Mouse (Mus musculus) midbrain, embryonic 10.5 days (tissue): ENCODE measurements around the gene Bst1. TPM values are rescaled to one million over a fixed set of nuclear protein-coding genes. Genes with fewer than 3 reads are reported as not detected.

ENCODE experiments used
- DNase-seq: peaks from one replicate; pipeline ENCODE4 v3.0.0-alpha.2; 2017; ENCODE audit warnings: low spot score
- H3K27ac ChIP-seq: fragments of 300-500 bp; sonication (generic); replicated peaks from 2 replicates; pipeline ENCODE4 v1.5.1; 2016; ENCODE audit warnings: mild to moderate bottlenecking
- H3K27me3 ChIP-seq: fragments of 300-500 bp; sonication (generic); 2 replicates; pipeline ENCODE4 v1.6.1; 2016; ENCODE audit warnings: low read depth, mild to moderate bottlenecking; ENCODE audit not compliant: poor library complexity, severe bottlenecking
- H3K36me3 ChIP-seq: fragments of 300-500 bp; sonication (generic); 2 replicates; pipeline ENCODE4 v1.6.1; 2016; ENCODE audit warnings: mild to moderate bottlenecking, moderate library complexity
- H3K4me1 ChIP-seq: fragments of 300-500 bp; sonication (generic); 2 replicates; pipeline ENCODE4 v1.6.1; 2016
- H3K4me3 ChIP-seq: fragments of 300-500 bp; sonication (generic); 2 replicates; pipeline ENCODE4 v1.5.1; 2016; ENCODE audit warnings: mild to moderate bottlenecking, moderate library complexity
- H3K9me3 ChIP-seq: fragments of 300-500 bp; sonication (generic); replicated peaks from 2 replicates; pipeline ENCODE4 v1.6.1; 2016; ENCODE audit warnings: mild to moderate bottlenecking
- WGBS: fragments of 180-500 bp; shearing (Covaris S2); methylation state at CpG from one replicate; pipeline ENCODE4 v1.1.7; 2016; 5-methylcytosine and 5-hydroxymethylcytosine counted together
- polyA plus RNA-seq: library from polyadenylated mRNA; unstranded; fragments of >200 nt; fragmentation: Nextera tagmentation; extraction: Ambion mirVana; gene quantifications from 2 replicates; pipeline ENCODE4 v1.2.1, GENCODE M21; 2016

The Bst1 gene
- polyA plus RNA-seq, 1 experiment from 2014 or later: not detected

- WGBS: 84% methylated on average over 5 of the region's 5 CpGs
- no peak for DNase-seq
Measured at GRCm38 (mm10) chr5:43799530-43799929, 19.2 kb upstream of the Bst1 start.

GRCm38 (mm10) chr5:43800700-43801099 is 18.0 kb upstream of the Bst1 start:
- 55% methylated on average over 1 of the region's 1 CpGs for WGBS
- H3K4me3 ChIP-seq: no peak overlapping the region
- H3K4me1 ChIP-seq: peaks cover 5% of the 10 kb centered on the region; the same call in 1 of the 2 replicates
- H3K27ac ChIP-seq: no peak overlapping the region
- no peaks in the 10 kb centered on the region for H3K36me3 ChIP-seq
- no peaks in the 10 kb centered on the region for H3K9me3 ChIP-seq
- no peaks in the 10 kb centered on the region for H3K27me3 ChIP-seq
- no peak for DNase-seq

More at GRCm38 (mm10) chr5:43799530-43799929, 19.2 kb upstream of the Bst1 start:
- no peak overlapping the region for H3K27ac ChIP-seq
- H3K4me3 ChIP-seq: no peak overlapping the region
- no peaks in the 10 kb centered on the region for H3K27me3 ChIP-seq
- no peaks in the 10 kb centered on the region for H3K36me3 ChIP-seq
- peaks cover 5% of the 10 kb centered on the region; the same call in 1 of the 2 replicates for H3K4me1 ChIP-seq
- no peaks in the 10 kb centered on the region for H3K9me3 ChIP-seq

GRCm38 (mm10) chr5:43801253-43801652 is 17.4 kb upstream of the Bst1 start:
- no peak for DNase-seq
- Histone ChIP-seq H3K4me3 (no peak overlapping the region), H3K4me1 (peaks cover 5% of the 10 kb centered on the region; the same call in 1 of the 2 replicates), H3K27me3 (0 out of 2 replicates have a peak, but pooled peaks cover under 1% of the 10 kb centered on the region), H3K36me3 (no peaks in the 10 kb centered on the region), H3K9me3 (no peaks in the 10 kb centered on the region), H3K27ac (no peak overlapping the region)

- Histone ChIP-seq H3K9me3 (no peaks in the 10 kb centered on the region), H3K27me3 (peaks cover 6% of the 10 kb centered on the region), H3K36me3 (no peaks in the 10 kb centered on the region), H3K4me3 (no peak overlapping the region), H3K27ac (no peak overlapping the region), H3K4me1 (peaks cover 5% of the 10 kb centered on the region; the same call in 1 of the 2 replicates)
- DNase-seq: no peak
- WGBS: 88% methylated on average over 4 of the region's 4 CpGs
Measured at GRCm38 (mm10) chr5:43801798-43802197, 16.9 kb upstream of the Bst1 start.

GRCm38 (mm10) chr5:43805401-43805800 is 13.3 kb upstream of the Bst1 start:
- Histone ChIP-seq H3K27ac (no peak overlapping the region), H3K27me3 (peaks cover 17% of the 10 kb centered on the region), H3K4me1 (peaks cover 11% of the 10 kb centered on the region; the same call in 1 of the 2 replicates), H3K9me3 (no peaks in the 10 kb centered on the region), H3K36me3 (no peaks in the 10 kb centered on the region), H3K4me3 (no peak overlapping the region)
- DNase-seq: no peak
- whole genome bisulfite sequencing: 88% methylated on average over 2 of the region's 2 CpGs

GRCm38 (mm10) chr5:43806340-43806739 is 12.3 kb upstream of the Bst1 start:
- 90% methylated on average over 7 of the region's 7 CpGs for WGBS
- H3K9me3 ChIP-seq: no peaks in the 10 kb centered on the region

GRCm38 (mm10) chr5:43806914-43807313 is 11.8 kb upstream of the Bst1 start:
- no peaks in the 10 kb centered on the region for H3K9me3 ChIP-seq
- H3K27ac ChIP-seq: no peak overlapping the region
- no peak overlapping the region for H3K4me3 ChIP-seq
- no peaks in the 10 kb centered on the region for H3K36me3 ChIP-seq
- DNase-seq: no peak
- 80% methylated on average over 4 of the region's 4 CpGs for WGBS
- peaks cover 6% of the 10 kb centered on the region; the same call in 1 of the 2 replicates for H3K4me1 ChIP-seq
- H3K27me3 ChIP-seq: peaks cover 17% of the 10 kb centered on the region

More at GRCm38 (mm10) chr5:43806340-43806739, 12.3 kb upstream of the Bst1 start:
- Histone ChIP-seq H3K4me3 (no peak overlapping the region), H3K27me3 (peaks cover 17% of the 10 kb centered on the region), H3K36me3 (no peaks in the 10 kb centered on the region), H3K4me1 (peaks cover 6% of the 10 kb centered on the region; the same call in 1 of the 2 replicates), H3K27ac (no peak overlapping the region)
- no peak for DNase-seq

- H3K27me3 ChIP-seq: peaks cover 17% of the 10 kb centered on the region
- peak overlapping the region; percentile 61 for H3K4me3 ChIP-seq
- peaks cover 10% of the 10 kb centered on the region for H3K4me1 ChIP-seq
- 4% methylated on average over 48 of the region's 48 CpGs for WGBS
- no peaks in the 10 kb centered on the region for H3K36me3 ChIP-seq
- peak; percentile 91 for DNase-seq
- H3K27ac ChIP-seq: peak overlapping the region; percentile 90
- no peaks in the 10 kb centered on the region for H3K9me3 ChIP-seq
Measured at GRCm38 (mm10) chr5:43807744-43808696, 10.7 kb upstream of the Bst1 start.

- DNase-seq: no peak
- Histone ChIP-seq H3K36me3 (no peaks in the 10 kb centered on the region), H3K4me3 (no peak overlapping the region), H3K27me3 (peaks cover 17% of the 10 kb centered on the region), H3K27ac (no peak overlapping the region), H3K4me1 (peaks cover 10% of the 10 kb centered on the region), H3K9me3 (no peaks in the 10 kb centered on the region)
- WGBS: 76% methylated on average over 1 of the region's 1 CpGs
Measured at GRCm38 (mm10) chr5:43810427-43811062, 8.1 kb upstream of the Bst1 start.

GRCm38 (mm10) chr5:43814536-43814935 is 4.1 kb upstream of the Bst1 start:
- DNase-seq: no peak
- peaks cover 10% of the 10 kb centered on the region for H3K4me1 ChIP-seq
- no peak overlapping the region for H3K4me3 ChIP-seq
- no peak overlapping the region for H3K27ac ChIP-seq
- H3K36me3 ChIP-seq: no peaks in the 10 kb centered on the region
- 84% methylated on average over 2 of the region's 2 CpGs for WGBS
- no peaks in the 10 kb centered on the region for H3K9me3 ChIP-seq
- H3K27me3 ChIP-seq: 0 out of 2 replicates have a peak, but pooled peaks cover 3% of the 10 kb centered on the region

- WGBS: 54% methylated on average over 1 of the region's 1 CpGs
- H3K9me3 ChIP-seq: no peaks in the 10 kb centered on the region
- H3K4me3 ChIP-seq: no peak overlapping the region
- H3K27me3 ChIP-seq: 0 out of 2 replicates have a peak, but pooled peaks cover 3% of the 10 kb centered on the region
- H3K36me3 ChIP-seq: no peaks in the 10 kb centered on the region
- DNase-seq: no peak
- H3K27ac ChIP-seq: no peak overlapping the region
- peaks cover 10% of the 10 kb centered on the region for H3K4me1 ChIP-seq
Measured at GRCm38 (mm10) chr5:43815769-43816168, 2.9 kb upstream of the Bst1 start.

- Histone ChIP-seq H3K4me1 (peaks cover 6% of the 10 kb centered on the region; the same call in 1 of the 2 replicates), H3K4me3 (no peak overlapping the region), H3K36me3 (no peaks in the 10 kb centered on the region), H3K27me3 (0 out of 2 replicates have a peak, but pooled peaks cover 3% of the 10 kb centered on the region), H3K9me3 (no peaks in the 10 kb centered on the region), H3K27ac (no peak overlapping the region)
- WGBS: 94% methylated on average over 11 of the region's 11 CpGs
- DNase-seq: no peak
Measured at GRCm38 (mm10) chr5:43820785-43821184, 2.1 kb downstream of the Bst1 start.
